Mouse (Mus musculus): ENCODE results near the gene Ttc21a.

DNA sequence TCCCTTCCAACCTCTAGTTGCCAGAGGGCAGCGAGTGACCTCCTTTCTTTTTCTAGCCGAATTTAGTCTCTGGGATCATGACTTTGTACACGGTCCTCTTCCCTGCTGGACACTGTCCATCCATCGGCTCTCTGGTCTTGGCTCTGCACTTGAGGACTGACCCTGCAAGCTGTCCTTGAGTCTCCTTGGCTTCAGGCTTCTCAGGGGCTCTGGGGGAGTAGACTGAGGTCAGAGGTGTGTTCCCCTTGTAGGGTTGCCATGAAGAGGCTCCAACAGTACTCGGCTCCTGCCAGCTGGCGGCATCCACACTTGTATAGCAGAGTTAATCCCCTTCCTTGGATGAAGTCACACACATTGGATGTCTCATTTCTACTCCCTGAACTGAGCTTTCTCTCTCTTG is 62.2 kb downstream of the Ttc21a start:
- TF ChIP-seq CTCF (IDR thresholded peaks at IDR 0.05; ENCODE audit: low read depth, low read length) (no peak), GATA1 (IDR thresholded peaks at IDR 0.05; ENCODE audit: borderline replicate concordance, low read length) (no peak), POLR2AphosphoS5 (IDR thresholded peaks at IDR 0.05; ENCODE audit: insufficient replicate concordance, low read depth, low read length) (no peak)

Measured in G1E (cell line).